Mouse (Mus musculus) hindbrain, embryonic 10.5 days (tissue): ENCODE measurements at regions not wholly inside any gene's neighbourhood (a gene's known extent, or its start where the extent isn't known, plus 50 kb on each side); places are given as distances from the start of the nearest gene placed in this dataset.

Experiments used
- DNase-seq: peaks from one replicate; pipeline ENCODE4 v3.0.0-alpha.2; 2017; ENCODE audit warnings: low spot score
- H3K27ac ChIP-seq: fragments of 300-500 bp; sonication (generic); 2 replicates; pipeline ENCODE4 v1.5.1; 2016; ENCODE audit warnings: mild to moderate bottlenecking, moderate library complexity
- H3K27me3 ChIP-seq: fragments of 300-500 bp; sonication (generic); 2 replicates; pipeline ENCODE4 v1.6.1; 2016; ENCODE audit warnings: mild to moderate bottlenecking; ENCODE audit not compliant: poor library complexity, insufficient read depth, severe bottlenecking
- H3K36me3 ChIP-seq: fragments of 300-500 bp; sonication (generic); 2 replicates; pipeline ENCODE4 v1.6.1; 2016; ENCODE audit warnings: mild to moderate bottlenecking, moderate library complexity
- H3K4me1 ChIP-seq: fragments of 300-500 bp; sonication (generic); replicated peaks from 2 replicates; pipeline ENCODE4 v1.6.1; 2016; ENCODE audit warnings: mild to moderate bottlenecking
- H3K4me3 ChIP-seq: fragments of 300-500 bp; sonication (generic); 2 replicates; pipeline ENCODE4 v1.5.1; 2016; ENCODE audit warnings: mild to moderate bottlenecking, moderate library complexity
- H3K9me3 ChIP-seq: fragments of 300-500 bp; sonication (generic); 2 replicates; pipeline ENCODE4 v1.6.1; 2016; ENCODE audit warnings: mild to moderate bottlenecking, moderate library complexity
- WGBS: fragments of 180-500 bp; shearing (Covaris S2); methylation state at CpG from one replicate; pipeline ENCODE4 v1.1.7; 2016; 5-methylcytosine and 5-hydroxymethylcytosine counted together

- Histone ChIP-seq H3K36me3 (no peaks in the 10 kb centered on the region), H3K4me1 (peaks cover 7% of the 10 kb centered on the region), H3K27ac (no peak overlapping the region), H3K9me3 (no peaks in the 10 kb centered on the region), H3K4me3 (no peak overlapping the region), H3K27me3 (no peaks in the 10 kb centered on the region)
- 62% methylated on average over 3 of the region's 3 CpGs for WGBS
- DNase-seq: peak; percentile 8
These were observed 597.3 kb downstream of the Kcnj2 start for GRCm38 (mm10) chr11:111663269-111663668.

GRCm38 (mm10) chr11:111666336-111666735, 600.4 kb downstream of the Kcnj2 start:
- H3K27me3 ChIP-seq: no peaks in the 10 kb centered on the region
- DNase-seq: no peak
- 82% methylated on average over 6 of the region's 6 CpGs for WGBS

GRCm38 (mm10) chr11:111671865-111672264, 605.9 kb downstream of the Kcnj2 start:
- H3K9me3 ChIP-seq: no peaks in the 10 kb centered on the region
- no peak overlapping the region for H3K27ac ChIP-seq
- WGBS: 84% methylated on average over 2 of the region's 2 CpGs
- H3K36me3 ChIP-seq: no peaks in the 10 kb centered on the region
- no peaks in the 10 kb centered on the region for H3K4me1 ChIP-seq
- DNase-seq: no peak
- H3K4me3 ChIP-seq: no peak overlapping the region
- H3K27me3 ChIP-seq: no peaks in the 10 kb centered on the region

More at GRCm38 (mm10) chr11:111666336-111666735, 600.4 kb downstream of the Kcnj2 start:
- Histone ChIP-seq H3K36me3 (no peaks in the 10 kb centered on the region), H3K9me3 (no peaks in the 10 kb centered on the region), H3K4me3 (no peak overlapping the region), H3K4me1 (no peaks in the 10 kb centered on the region), H3K27ac (no peak overlapping the region)

GRCm38 (mm10) chr11:111675673-111676072, 609.7 kb downstream of the Kcnj2 start:
- DNase-seq: no peak
- Histone ChIP-seq H3K9me3 (no peaks in the 10 kb centered on the region), H3K27ac (no peak overlapping the region), H3K4me3 (no peak overlapping the region), H3K4me1 (no peaks in the 10 kb centered on the region), H3K36me3 (no peaks in the 10 kb centered on the region), H3K27me3 (no peaks in the 10 kb centered on the region)
- WGBS: 88% methylated on average over 1 of the region's 1 CpGs

- Histone ChIP-seq H3K27ac (no peak overlapping the region), H3K4me3 (no peak overlapping the region), H3K4me1 (no peaks in the 10 kb centered on the region), H3K9me3 (no peaks in the 10 kb centered on the region), H3K36me3 (no peaks in the 10 kb centered on the region), H3K27me3 (no peaks in the 10 kb centered on the region)
- DNase-seq: no peak
- WGBS: 86% methylated on average over 7 of the region's 7 CpGs
These were observed 616.4 kb downstream of the Kcnj2 start for GRCm38 (mm10) chr11:111682341-111682740.

- Histone ChIP-seq H3K36me3 (no peaks in the 10 kb centered on the region), H3K4me3 (no peak overlapping the region), H3K4me1 (no peaks in the 10 kb centered on the region), H3K27me3 (no peaks in the 10 kb centered on the region), H3K9me3 (no peaks in the 10 kb centered on the region), H3K27ac (no peak overlapping the region)
- WGBS: 90% methylated on average over 4 of the region's 4 CpGs
- DNase-seq: no peak
These were observed 617.9 kb downstream of the Kcnj2 start for GRCm38 (mm10) chr11:111683909-111684308.

- Histone ChIP-seq H3K27ac (no peak overlapping the region), H3K9me3 (no peaks in the 10 kb centered on the region), H3K36me3 (no peaks in the 10 kb centered on the region), H3K4me1 (no peaks in the 10 kb centered on the region), H3K27me3 (no peaks in the 10 kb centered on the region), H3K4me3 (no peak overlapping the region)
- no peak for DNase-seq
- 80% methylated on average over 3 of the region's 3 CpGs for WGBS
These were observed 621.8 kb downstream of the Kcnj2 start for GRCm38 (mm10) chr11:111687769-111688168.

- 81% methylated on average over 6 of the region's 6 CpGs for WGBS
- no peaks in the 10 kb centered on the region for H3K9me3 ChIP-seq
These were observed 622.4 kb downstream of the Kcnj2 start for GRCm38 (mm10) chr11:111688186-111688860.

GRCm38 (mm10) chr11:111689899-111690298, 623.9 kb downstream of the Kcnj2 start:
- H3K36me3 ChIP-seq: no peaks in the 10 kb centered on the region
- WGBS: 88% methylated on average over 2 of the region's 2 CpGs
- H3K9me3 ChIP-seq: no peaks in the 10 kb centered on the region
- DNase-seq: no peak
- no peaks in the 10 kb centered on the region for H3K4me1 ChIP-seq
- H3K27ac ChIP-seq: no peak overlapping the region
- no peaks in the 10 kb centered on the region for H3K27me3 ChIP-seq
- H3K4me3 ChIP-seq: no peak overlapping the region

More at GRCm38 (mm10) chr11:111688186-111688860, 622.4 kb downstream of the Kcnj2 start:
- Histone ChIP-seq H3K27me3 (no peaks in the 10 kb centered on the region), H3K27ac (no peak overlapping the region), H3K4me1 (no peaks in the 10 kb centered on the region), H3K36me3 (no peaks in the 10 kb centered on the region), H3K4me3 (no peak overlapping the region)
- no peak for DNase-seq

GRCm38 (mm10) chr11:111691512-111691911, 625.5 kb downstream of the Kcnj2 start:
- no peaks in the 10 kb centered on the region for H3K9me3 ChIP-seq
- DNase-seq: no peak
- no peaks in the 10 kb centered on the region for H3K4me1 ChIP-seq
- no peaks in the 10 kb centered on the region for H3K36me3 ChIP-seq
- H3K4me3 ChIP-seq: no peak overlapping the region
- no peak overlapping the region for H3K27ac ChIP-seq
- 90% methylated on average over 2 of the region's 2 CpGs for WGBS
- no peaks in the 10 kb centered on the region for H3K27me3 ChIP-seq

- no peaks in the 10 kb centered on the region for H3K27me3 ChIP-seq
- no peaks in the 10 kb centered on the region for H3K9me3 ChIP-seq
- H3K4me1 ChIP-seq: no peaks in the 10 kb centered on the region
- no peaks in the 10 kb centered on the region for H3K36me3 ChIP-seq
- DNase-seq: no peak
- H3K27ac ChIP-seq: no peak overlapping the region
- 90% methylated on average over 2 of the region's 2 CpGs for WGBS
- H3K4me3 ChIP-seq: no peak overlapping the region
These were observed 630.7 kb downstream of the Kcnj2 start for GRCm38 (mm10) chr11:111696668-111697067.

- Histone ChIP-seq H3K4me1 (no peaks in the 10 kb centered on the region), H3K4me3 (no peak overlapping the region), H3K27ac (no peak overlapping the region), H3K27me3 (no peaks in the 10 kb centered on the region), H3K9me3 (no peaks in the 10 kb centered on the region), H3K36me3 (no peaks in the 10 kb centered on the region)
- no peak for DNase-seq
- 83% methylated on average over 3 of the region's 3 CpGs for WGBS
These were observed 633.9 kb downstream of the Kcnj2 start for GRCm38 (mm10) chr11:111699862-111700261.

- Histone ChIP-seq H3K27ac (no peak overlapping the region), H3K4me1 (no peaks in the 10 kb centered on the region), H3K4me3 (no peak overlapping the region), H3K9me3 (no peaks in the 10 kb centered on the region), H3K36me3 (no peaks in the 10 kb centered on the region), H3K27me3 (no peaks in the 10 kb centered on the region)
- DNase-seq: no peak
- 69% methylated on average over 4 of the region's 4 CpGs for WGBS
These were observed 640.9 kb downstream of the Kcnj2 start for GRCm38 (mm10) chr11:111706882-111707281.

- DNase-seq: no peak
- Histone ChIP-seq H3K4me3 (no peak overlapping the region), H3K27ac (no peak overlapping the region), H3K9me3 (no peaks in the 10 kb centered on the region), H3K36me3 (no peaks in the 10 kb centered on the region), H3K4me1 (no peaks in the 10 kb centered on the region), H3K27me3 (no peaks in the 10 kb centered on the region)
- WGBS: 90% methylated on average over 5 of the region's 5 CpGs
These were observed 649.4 kb downstream of the Kcnj2 start for GRCm38 (mm10) chr11:111715401-111715800.
